ENCODE assay signal across 18 mouse cellular contexts in genomic region chr11:36832855-36833254, GRCm38 (mm10).
"Had no signal": no experiment of that assay in that cellular context is flagged by ENCODE, and none has a peak within 500 bp of the region (broad histone marks: within the 10 kb centered on the region; RNA-seq: fewer than 3 reads in every experiment).

No protein-coding gene starts in this region.

- H3K9me3 ChIP-seq: liver, embryonic 13.5 days had no signal

- H3K4me3 ChIP-seq: layer of hippocampus, adult 2 months; left cerebral cortex, adult 2 months; liver, embryonic 13.5 days had no signal

- H3K36me3 ChIP-seq: liver, embryonic 13.5 days had no signal

- H3K4me2 ChIP-seq: hindbrain, embryonic 14.5 days; liver, embryonic 13.5 days; midbrain, embryonic 11.5 days had no signal

- DNase-seq: layer of hippocampus, adult 9-11 months; liver, embryonic 13.5 days; lung, adult 2 months; lung, postnatal 14 days; lung, postnatal 4 days; midbrain, embryonic 14.5 days; right cerebral cortex, adult 18-20 months; right cerebral cortex, postnatal 14 days; right cerebral cortex, postnatal 4 days; thymus, adult 2 months; thymus, postnatal 14 days; thymus, postnatal 4 days had no signal

- H3K9ac ChIP-seq: hindbrain, embryonic 14.5 days; liver, embryonic 13.5 days had no signal

- ATAC-seq: hindbrain, postnatal 0 days had no signal

- H3K4me1 ChIP-seq: liver, embryonic 13.5 days had no signal

- H3K27ac ChIP-seq: hindbrain, embryonic 14.5 days; hindbrain, postnatal 0 days; layer of hippocampus, adult 2 months; left cerebral cortex, adult 2 months; liver, embryonic 13.5 days; stomach, postnatal 0 days had no signal

- H3K27me3 ChIP-seq: liver, embryonic 13.5 days had no signal
